Mouse (Mus musculus): Measurements from ENCODE around the gene Tomt.

Tomt gene

DNA sequence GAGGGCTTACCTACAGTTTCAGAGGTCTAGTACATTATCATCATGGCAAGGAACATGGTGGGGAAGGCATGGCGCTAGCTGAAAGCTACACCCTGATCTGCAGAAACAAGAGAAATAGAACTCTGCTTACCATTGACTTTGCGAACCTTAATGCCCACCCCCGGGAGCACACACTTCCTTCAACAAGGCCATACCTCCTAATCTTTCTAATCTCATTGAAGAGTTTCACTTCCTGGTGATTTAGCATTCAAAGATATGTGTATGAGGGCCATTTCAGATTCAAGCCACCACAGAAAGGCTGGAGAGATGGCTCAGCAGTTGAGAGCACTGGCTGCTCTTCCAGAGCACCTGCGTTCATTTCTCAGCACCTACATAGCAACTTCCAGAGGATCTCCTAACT lies 49.1 kb downstream of the Tomt start, which contains the start of gene Folr2:
Folr2 (minus strand) TSS at position 101 of the 400 bp plus-strand sequence.
- DNase-seq (ENCODE audit: low spot score in 2 of 2): no peak

DNA sequence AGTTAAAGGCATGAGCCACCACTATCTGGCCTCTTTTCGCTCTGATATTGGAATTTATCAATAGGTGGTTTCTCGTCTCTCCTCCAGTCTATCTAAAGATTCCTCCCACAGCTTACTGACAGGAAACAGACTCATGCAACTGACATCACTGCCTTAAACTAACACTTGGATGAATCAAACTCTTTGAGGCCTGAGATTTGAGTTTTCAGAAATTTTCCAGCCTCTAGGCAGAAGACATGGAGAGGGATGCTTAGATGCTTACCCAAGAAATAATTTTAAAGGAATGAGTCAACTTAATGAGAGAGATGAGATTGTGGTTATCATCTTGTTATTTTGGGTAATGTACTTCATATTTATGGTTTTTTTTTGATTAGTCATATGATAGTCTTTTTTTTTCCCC lies 52.3 kb downstream of the Tomt start:
- DNase-seq (ENCODE audit: low spot score in 2 of 2): no peak

DNA sequence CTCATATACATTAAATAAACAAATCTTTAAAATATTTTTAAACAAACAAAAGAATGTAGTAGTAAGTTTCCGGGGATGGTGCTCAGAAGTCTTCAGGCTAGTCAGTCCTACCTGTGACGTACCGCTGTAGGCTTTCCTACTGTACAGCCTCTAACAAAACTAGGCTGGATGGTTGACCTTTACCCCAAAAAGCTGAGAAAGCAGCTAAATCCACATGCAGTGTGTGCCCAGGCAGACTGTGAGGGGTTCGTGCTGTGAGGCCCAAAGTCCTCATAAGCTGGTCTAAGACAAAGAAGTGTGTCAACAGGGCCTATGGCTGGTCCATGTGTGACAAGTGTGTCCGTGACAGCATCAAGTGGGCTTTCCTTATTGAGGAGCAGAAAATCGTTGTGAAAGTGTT lies 53.3 kb downstream of the Tomt start:
- no peak for DNase-seq (ENCODE audit: low spot score in 2 of 2)

GRCm38 (mm10) chr7:101851689-101852088 lies 54.5 kb downstream of the Tomt start:
- DNase-seq (ENCODE audit: low spot score in 2 of 2): no peak

Measured in urinary bladder, postnatal 4 days (tissue).